Mouse (Mus musculus) c-Kit-negative CD71-positive TER-119-positive erythroid progenitor cells, embryonic 14.5 days (primary cell): ENCODE results near the gene Bag2.
"Not testable (repeated sequence)": the region's sequence is repeated elsewhere in the genome, so short reads cannot be mapped to it uniquely, and the experiment has no call there.

ENCODE experiments used
- DNase-seq: peaks from one replicate; pipeline ENCODE4 v3.0.0-alpha.2; 2013; ENCODE audit warnings: low read depth, low spot score

The Bag2 gene

GRCm38 (mm10) chr1:33749709-33750108 is 7.9 kb downstream of the Bag2 start:
- DNase-seq: not testable (repeated sequence)

GRCm38 (mm10) chr1:33749109-33749508 is 8.5 kb downstream of the Bag2 start:
- DNase-seq: no peak

GRCm38 (mm10) chr1:33745901-33746300 is 11.7 kb downstream of the Bag2 start:
- no peak for DNase-seq

- not testable (repeated sequence) for DNase-seq
Observed at GRCm38 (mm10) chr1:33744815-33745214, 12.8 kb downstream of the Bag2 start.

- DNase-seq: no peak
Observed at GRCm38 (mm10) chr1:33742903-33743302, 14.7 kb downstream of the Bag2 start.

- peak; percentile 67 for DNase-seq
Observed at GRCm38 (mm10) chr1:33739302-33739701, 18.3 kb downstream of the Bag2 start.

- no peak for DNase-seq
Observed at GRCm38 (mm10) chr1:33738681-33739278, 18.8 kb downstream of the Bag2 start.

GRCm38 (mm10) chr1:33738281-33738680 is 19.3 kb downstream of the Bag2 start:
- no peak for DNase-seq

- no peak for DNase-seq
Observed at GRCm38 (mm10) chr1:33734001-33734685, 23.5 kb downstream of the Bag2 start.

- DNase-seq: no peak
Observed at GRCm38 (mm10) chr1:33733044-33733443, 24.6 kb downstream of the Bag2 start.

- DNase-seq: no peak
Observed at GRCm38 (mm10) chr1:33725086-33725485, 32.5 kb downstream of the Bag2 start.

GRCm38 (mm10) chr1:33724516-33724915 is 33.1 kb downstream of the Bag2 start:
- no peak for DNase-seq

GRCm38 (mm10) chr1:33721020-33721419 is 36.6 kb downstream of the Bag2 start:
- no peak for DNase-seq

- no peak for DNase-seq
Observed at GRCm38 (mm10) chr1:33720231-33720630, 37.4 kb downstream of the Bag2 start.

- peak; percentile 65 for DNase-seq
Observed at GRCm38 (mm10) chr1:33719733-33720225, 37.8 kb downstream of the Bag2 start, which contains the start of gene Rab23. Gene Rab23 (plus strand): TSS chr1:33719887.

- DNase-seq: no peak
Observed at GRCm38 (mm10) chr1:33717636-33718035, 40.0 kb downstream of the Bag2 start.

GRCm38 (mm10) chr1:33714796-33715195 is 42.8 kb downstream of the Bag2 start:
- no peak for DNase-seq

GRCm38 (mm10) chr1:33712026-33712425 is 45.6 kb downstream of the Bag2 start:
- DNase-seq: no peak

- DNase-seq: peak; percentile 25
Observed at GRCm38 (mm10) chr1:33709615-33710014, 48.0 kb downstream of the Bag2 start.

- no peak for DNase-seq
Observed at GRCm38 (mm10) chr1:33701244-33701643, 56.4 kb downstream of the Bag2 start.

- no peak for DNase-seq
Observed at GRCm38 (mm10) chr1:33696016-33696415, 61.6 kb downstream of the Bag2 start.
